Mouse (Mus musculus) limb, embryonic 11.5 days (tissue): ENCODE results near the gene Egfl8. TPM values are rescaled to one million over a fixed set of nuclear protein-coding genes. Genes with fewer than 3 reads are reported as not detected.

ENCODE experiments used
- ATAC-seq: fragments of 200-750 bp; cut with Nextera tagmentation; 2 replicates; pipeline ENCODE4 v1.8.0; 2017; ENCODE audit warnings: low read depth; ENCODE audit not compliant: insufficient number of reproducible peaks, low FRiP score, low TSS enrichment
- DNase-seq: peaks from one replicate; pipeline ENCODE4 v3.0.0-alpha.2; 2015; ENCODE audit warnings: low spot score
- H3K27ac ChIP-seq: fragments of 300-500 bp; sonication (generic); replicated peaks from 2 replicates; pipeline ENCODE4 v1.5.1; 2014; ENCODE audit warnings: low read depth, mild to moderate bottlenecking, low read length
- H3K27me3 ChIP-seq: fragments of 300-500 bp; sonication (generic); 2 replicates; pipeline ENCODE4 v1.6.1; 2014; ENCODE audit warnings: mild to moderate bottlenecking, low read length, mixed read lengths; ENCODE audit not compliant: control insufficient read depth, insufficient read depth
- H3K36me3 ChIP-seq: fragments of 300-500 bp; sonication (generic); 2 replicates; pipeline ENCODE4 v1.6.1; 2014; ENCODE audit warnings: mild to moderate bottlenecking, low read length, moderate library complexity, mixed read lengths; ENCODE audit not compliant: control insufficient read depth, insufficient read depth
- H3K4me1 ChIP-seq: fragments of 300-500 bp; sonication (generic); 2 replicates; pipeline ENCODE4 v1.6.1; 2014; ENCODE audit warnings: low read length, mixed read lengths; ENCODE audit not compliant: control insufficient read depth, insufficient read depth
- H3K4me2 ChIP-seq: fragments of 300-500 bp; sonication (generic); 2 replicates; pipeline ENCODE4 v1.6.1; 2014; ENCODE audit warnings: low read depth, mild to moderate bottlenecking, moderate library complexity; ENCODE audit not compliant: severe bottlenecking
- H3K4me3 ChIP-seq: fragments of 300-500 bp; sonication (generic); 2 replicates; pipeline ENCODE4 v1.5.1; 2014; ENCODE audit warnings: low read depth, low read length
- H3K9ac ChIP-seq: fragments of 300-500 bp; sonication (generic); 2 replicates; pipeline ENCODE4 v1.6.1; 2014; ENCODE audit warnings: mild to moderate bottlenecking, low read length
- H3K9me3 ChIP-seq: fragments of 300-500 bp; sonication (generic); 2 replicates; pipeline ENCODE4 v1.6.1; 2016; ENCODE audit warnings: low read length; ENCODE audit not compliant: control insufficient read depth
- WGBS: fragments of 180-500 bp; shearing (Covaris S2); extraction: QIAGEN DNeasy Blood & Tissue Kit; methylation state at CpG from one replicate; pipeline ENCODE4 v1.1.7; 2014; 5-methylcytosine and 5-hydroxymethylcytosine counted together
- polyA plus RNA-seq: library from polyadenylated mRNA; unstranded; fragments of >200 nt; fragmentation: Nextera tagmentation; extraction: Ambion mirVana; gene quantifications from 2 replicates; pipeline ENCODE4 v1.2.1, GENCODE M21; 2014

Gene Egfl8
- polyA plus RNA-seq, 1 experiment from 2014 or later = 3.5 TPM

DNA sequence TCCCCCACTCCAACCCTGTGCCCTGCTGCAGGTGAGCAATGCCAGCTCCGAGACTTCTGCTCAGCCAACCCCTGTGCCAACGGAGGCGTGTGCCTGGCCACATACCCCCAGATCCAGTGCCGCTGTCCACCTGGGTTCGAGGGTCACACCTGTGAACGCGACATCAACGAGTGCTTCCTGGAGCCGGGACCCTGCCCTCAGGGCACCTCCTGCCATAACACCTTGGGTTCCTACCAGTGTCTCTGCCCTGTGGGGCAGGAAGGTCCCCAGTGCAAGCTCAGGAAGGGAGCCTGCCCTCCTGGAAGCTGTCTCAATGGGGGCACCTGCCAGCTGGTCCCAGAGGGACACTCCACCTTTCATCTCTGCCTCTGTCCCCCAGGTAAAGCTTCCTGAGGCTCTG, 48.5 kb downstream of the Egfl8 start:
- 66% methylated on average over 9 of the region's 9 CpGs for WGBS

DNA sequence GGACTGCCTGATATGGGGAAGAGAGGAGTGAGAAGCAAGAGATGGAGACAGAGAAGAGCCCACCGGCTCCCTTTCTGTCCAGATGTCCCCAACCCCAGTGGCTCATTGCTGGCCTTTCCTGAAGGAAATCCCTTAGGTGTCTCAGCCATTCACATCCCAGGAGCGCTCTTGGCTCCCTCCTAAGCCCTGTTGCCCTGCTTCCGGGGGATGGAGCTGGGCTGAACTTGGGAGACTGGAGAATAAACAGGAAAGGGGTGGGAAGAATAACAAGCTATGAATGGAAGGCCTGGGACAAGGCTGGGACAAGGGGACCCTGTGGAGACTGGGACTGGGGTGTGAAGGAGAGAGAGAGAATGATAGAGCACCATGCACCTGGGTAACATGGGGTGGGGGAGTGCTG, 51.0 kb downstream of the Egfl8 start:
- no peak for DNase-seq

More for the DNA sequence above, 48.5 kb downstream of the Egfl8 start:
- no peaks in the 10 kb centered on the region for H3K9me3 ChIP-seq
- ATAC-seq (no peak), DNase-seq (no peak)
- no peak overlapping the region for H3K9ac ChIP-seq
- H3K4me2 ChIP-seq = no peak overlapping the region
- H3K27me3 ChIP-seq = peaks cover 2% of the 10 kb centered on the region
- H3K27ac ChIP-seq = no peak overlapping the region
- no peak overlapping the region for H3K4me3 ChIP-seq
- no peaks in the 10 kb centered on the region; the same call in 1 of the 2 replicates for H3K36me3 ChIP-seq
- H3K4me1 ChIP-seq = peaks cover 14% of the 10 kb centered on the region; the same call in 1 of the 2 replicates

GRCm38 (mm10) chr17:34564003-34564421, 51.8 kb downstream of the Egfl8 start, which contains the start of gene Notch4:
TSS of gene Notch4 (plus strand) at chr17:34564268.
- Histone ChIP-seq H3K4me1 (peaks cover 14% of the 10 kb centered on the region; the same call in 1 of the 2 replicates), H3K4me2 (peak within 1 kb of the TSS; percentile 27), H3K36me3 (no peaks in the 10 kb centered on the region), H3K4me3 (no peak within 1 kb of the TSS), H3K27me3 (peaks cover 2% of the 10 kb centered on the region), H3K9ac (peak within 1 kb of the TSS; percentile 27; the same call in 1 of the 2 replicates), H3K27ac (no peak within 1 kb of the TSS), H3K9me3 (no peaks in the 10 kb centered on the region)
- DNase-seq = no peak
- no peak for ATAC-seq
- 3% methylated on average over 6 of the region's 6 CpGs for WGBS

More for the DNA sequence above, 51.0 kb downstream of the Egfl8 start:
- WGBS = 23% methylated on average over 3 of the region's 3 CpGs
- Histone ChIP-seq H3K9me3 (no peaks in the 10 kb centered on the region), H3K27ac (no peak overlapping the region), H3K9ac (no peak overlapping the region), H3K27me3 (peaks cover 2% of the 10 kb centered on the region), H3K4me1 (peaks cover 14% of the 10 kb centered on the region; the same call in 1 of the 2 replicates), H3K36me3 (no peaks in the 10 kb centered on the region), H3K4me3 (no peak overlapping the region), H3K4me2 (0 out of 2 replicates have a peak overlapping the region, but pooled peaks have one; percentile 10)
- no peak for ATAC-seq

- WGBS = 75% methylated on average over 11 of the region's 11 CpGs
- no peak overlapping the region for H3K9ac ChIP-seq
- H3K27ac ChIP-seq = no peak overlapping the region
- DNase-seq (no peak), ATAC-seq (no peak)
- H3K4me2 ChIP-seq = no peak overlapping the region
- H3K9me3 ChIP-seq = no peaks in the 10 kb centered on the region
- no peaks in the 10 kb centered on the region for H3K36me3 ChIP-seq
- H3K4me1 ChIP-seq = peaks cover 14% of the 10 kb centered on the region; the same call in 1 of the 2 replicates
- H3K27me3 ChIP-seq = peaks cover 2% of the 10 kb centered on the region
- no peak overlapping the region for H3K4me3 ChIP-seq
Measured at GRCm38 (mm10) chr17:34563354-34563753, 52.4 kb downstream of the Egfl8 start.

Other genes starting within 250 kb of the Egfl8 start
- not detected in 2 replicates for gene Btnl1, start 238.8 kb downstream of the Egfl8 start, polyA plus RNA-seq
- gene BC051142, start 217.2 kb downstream of the Egfl8 start, polyA plus RNA-seq = 0.70 and 0.73 TPM in 2 replicates
- gene Btnl4, start 138.7 kb downstream of the Egfl8 start, polyA plus RNA-seq = not detected in 2 replicates
- gene Btnl6, start 98.6 kb downstream of the Egfl8 start, polyA plus RNA-seq = not detected in 2 replicates
- gene Notch4, start 51.7 kb downstream of the Egfl8 start, polyA plus RNA-seq = 5.2 and 7.7 TPM in 2 replicates
- gene Gpsm3, start 26.2 kb downstream of the Egfl8 start, polyA plus RNA-seq = 4.0 and 4.7 TPM in 2 replicates
- gene Pbx2, start 24.7 kb downstream of the Egfl8 start, polyA plus RNA-seq = 21.5 and 22.0 TPM in 2 replicates
- 1.3 and 2.7 TPM in 2 replicates for gene Ager, start 18.1 kb downstream of the Egfl8 start, polyA plus RNA-seq
- gene Rnf5, start 12.3 kb downstream of the Egfl8 start, polyA plus RNA-seq = 111 TPM in 2 replicates
- 58.2 and 74.8 TPM in 2 replicates for gene Agpat1, start 11.7 kb downstream of the Egfl8 start, polyA plus RNA-seq
- 24.8 and 26.1 TPM in 2 replicates for gene Ppt2, start 12.5 kb upstream of the Egfl8 start, polyA plus RNA-seq
- 0.17 and 0.20 TPM in 2 replicates for gene Prrt1, start 13.6 kb upstream of the Egfl8 start, polyA plus RNA-seq
- 13.1 and 19.3 TPM in 2 replicates for gene Fkbpl, start 28.8 kb upstream of the Egfl8 start, polyA plus RNA-seq
- gene Atf6b, start 31.2 kb upstream of the Egfl8 start, polyA plus RNA-seq = 63.4 and 71.4 TPM in 2 replicates
- not detected in 2 replicates for gene Tnxb, start 54.6 kb upstream of the Egfl8 start, polyA plus RNA-seq
- not detected in 2 replicates for gene C4b, start 127.9 kb upstream of the Egfl8 start, polyA plus RNA-seq
- not detected in 2 replicates for gene Cyp21a1, start 188.6 kb upstream of the Egfl8 start, polyA plus RNA-seq
- gene Stk19, start 221.0 kb upstream of the Egfl8 start, polyA plus RNA-seq = 20.5 and 21.2 TPM in 2 replicates
- 72.4 and 74.6 TPM in 2 replicates for gene Dxo, start 221.0 kb upstream of the Egfl8 start, polyA plus RNA-seq
- 43.2 and 49.0 TPM in 2 replicates for gene Skiv2l, start 234.2 kb upstream of the Egfl8 start, polyA plus RNA-seq
- 152 TPM in 2 replicates for gene Nelfe, start 234.4 kb upstream of the Egfl8 start, polyA plus RNA-seq
- gene Cfb, start 246.5 kb upstream of the Egfl8 start, polyA plus RNA-seq = 1.6 and 2.6 TPM in 2 replicates